Mouse (Mus musculus): ENCODE measurements around the gene Eif6. TPM values are rescaled to one million over a fixed set of nuclear protein-coding genes. Genes with fewer than 3 reads are reported as not detected.

Gene Eif6
- total and polyA plus RNA-seq, 2 experiments from 2014 or later: 96.9 to 102 TPM

DNA sequence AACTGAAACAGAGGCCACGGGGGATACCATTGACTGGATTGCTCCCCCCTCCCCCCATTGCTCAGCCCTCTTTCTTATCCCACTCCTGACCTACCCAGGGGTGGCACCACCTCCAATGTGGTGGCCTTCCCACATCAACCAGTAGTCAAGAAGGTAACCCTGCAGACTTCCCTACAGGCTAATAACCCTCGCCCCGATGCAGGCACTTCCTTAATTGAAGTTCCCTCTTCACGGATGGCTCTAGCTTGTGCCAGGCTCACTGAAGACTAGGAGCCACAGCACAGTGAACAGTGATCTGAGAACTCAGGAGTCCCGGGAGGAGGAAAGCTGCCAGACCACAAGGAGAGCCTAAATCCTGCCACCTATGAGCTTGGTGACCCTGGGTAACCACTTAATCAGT is 39.8 kb downstream of the Eif6 start:
- TF ChIP-seq EP300 (IDR thresholded peaks at IDR 0.05; ENCODE audit: low read depth) (no peak), CTCF (IDR thresholded peaks at IDR 0.05; ENCODE audit: low read depth) (no peak)
- no peak overlapping the region for H3K4me3 ChIP-seq (ENCODE audit: low read depth, low read length)
- H3K27ac ChIP-seq (ENCODE audit: low read depth): no peak overlapping the region
- no peak overlapping the region for H3K4me2 ChIP-seq (ENCODE audit: low read depth, low read length)
- H3K36me3 ChIP-seq (replicated peaks; ENCODE audit: control insufficient read depth, insufficient read depth, low read length): no peaks in the 10 kb centered on the region
- H3K9me3 ChIP-seq (replicated peaks; ENCODE audit: control insufficient read depth, low read length): no peaks in the 10 kb centered on the region
- H3K27me3 ChIP-seq (ENCODE audit: control insufficient read depth, insufficient read depth, low read length): no peaks in the 10 kb centered on the region
- 67% methylated on average over 5 of the region's 5 CpGs for WGBS
- no peak overlapping the region for H3K9ac ChIP-seq (replicated peaks; ENCODE audit: low read depth, low read length)
- no peaks in the 10 kb centered on the region for H3K4me1 ChIP-seq (ENCODE audit: control insufficient read depth, insufficient read depth)
- DNase-seq (ENCODE audit: low spot score) (no peak), ATAC-seq (ENCODE audit: insufficient read depth, low read depth) (no peak)

DNA sequence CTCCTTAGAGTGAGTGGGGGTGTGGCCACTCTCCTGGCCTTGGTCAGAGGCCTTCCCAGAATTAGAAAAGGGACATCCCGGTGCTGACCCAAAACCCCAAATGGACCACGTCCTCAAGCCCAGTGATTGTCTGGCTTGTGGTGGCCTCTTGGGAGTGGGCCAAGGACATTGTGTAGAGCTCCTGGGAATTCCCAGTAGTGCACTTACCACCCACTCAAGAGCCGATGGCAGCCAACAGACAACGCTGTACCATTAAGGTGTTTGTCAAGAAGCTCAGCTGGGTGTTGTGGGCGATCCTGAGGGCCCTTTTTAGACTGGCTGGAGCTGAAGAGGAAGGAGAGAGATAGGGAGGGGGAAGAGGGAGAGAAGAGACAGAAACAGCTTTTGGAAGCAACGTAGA is 42.2 kb downstream of the Eif6 start:
- WGBS: 51% methylated on average over 6 of the region's 6 CpGs
- no peak for TF ChIP-seq CTCF (IDR thresholded peaks at IDR 0.05; ENCODE audit: low read depth)
- no peak for TF ChIP-seq EP300 (IDR thresholded peaks at IDR 0.05; ENCODE audit: low read depth)
- H3K4me1 ChIP-seq (ENCODE audit: control insufficient read depth, insufficient read depth): no peaks in the 10 kb centered on the region
- no peak overlapping the region for H3K27ac ChIP-seq (ENCODE audit: low read depth)
- H3K36me3 ChIP-seq (replicated peaks; ENCODE audit: control insufficient read depth, insufficient read depth, low read length): no peaks in the 10 kb centered on the region
- no peak for ATAC-seq (ENCODE audit: insufficient read depth, low read depth)
- no peaks in the 10 kb centered on the region for H3K9me3 ChIP-seq (replicated peaks; ENCODE audit: control insufficient read depth, low read length)
- no peak overlapping the region for H3K9ac ChIP-seq (replicated peaks; ENCODE audit: low read depth, low read length)
- no peak overlapping the region for H3K4me2 ChIP-seq (ENCODE audit: low read depth, low read length)
- no peaks in the 10 kb centered on the region for H3K27me3 ChIP-seq (ENCODE audit: control insufficient read depth, insufficient read depth, low read length)
- DNase-seq (ENCODE audit: low spot score): no peak
- no peak overlapping the region for H3K4me3 ChIP-seq (ENCODE audit: low read depth, low read length)

DNA sequence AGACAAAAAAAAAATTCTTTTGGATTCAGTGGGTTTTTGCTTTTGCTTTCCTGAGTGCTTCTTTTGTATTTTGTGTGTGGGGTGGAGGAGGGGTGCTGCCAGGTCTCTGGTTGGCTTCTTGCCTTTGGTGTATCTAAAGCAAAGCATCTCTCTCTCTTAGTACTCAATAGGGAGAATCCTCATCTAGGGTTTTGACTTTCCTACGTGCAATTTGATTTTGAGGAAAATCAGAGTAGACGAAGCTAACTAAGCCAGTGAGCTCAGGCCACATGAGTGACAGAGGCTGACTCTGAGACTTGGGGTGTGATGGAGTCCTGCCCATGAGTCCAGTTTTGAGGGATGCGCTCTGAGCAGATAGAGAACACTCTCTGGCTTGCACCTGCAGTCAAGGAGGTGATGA is 47.2 kb downstream of the Eif6 start:
- TF ChIP-seq EP300 (IDR thresholded peaks at IDR 0.05; ENCODE audit: low read depth) (no peak), CTCF (IDR thresholded peaks at IDR 0.05; ENCODE audit: low read depth) (no peak)
- peaks cover 34% of the 10 kb centered on the region for H3K27me3 ChIP-seq (ENCODE audit: control insufficient read depth, insufficient read depth, low read length)
- no peaks in the 10 kb centered on the region for H3K9me3 ChIP-seq (replicated peaks; ENCODE audit: control insufficient read depth, low read length)
- H3K9ac ChIP-seq (replicated peaks; ENCODE audit: low read depth, low read length): no peak overlapping the region
- DNase-seq (ENCODE audit: low spot score) (no peak), ATAC-seq (ENCODE audit: insufficient read depth, low read depth) (no peak)
- H3K4me2 ChIP-seq (ENCODE audit: low read depth, low read length): no peak overlapping the region
- no peak overlapping the region for H3K4me3 ChIP-seq (ENCODE audit: low read depth, low read length)
- H3K27ac ChIP-seq (ENCODE audit: low read depth): no peak overlapping the region
- 74% methylated on average over 3 of the region's 3 CpGs for WGBS
- H3K4me1 ChIP-seq (ENCODE audit: control insufficient read depth, insufficient read depth): no peaks in the 10 kb centered on the region
- no peaks in the 10 kb centered on the region for H3K36me3 ChIP-seq (replicated peaks; ENCODE audit: control insufficient read depth, insufficient read depth, low read length)

DNA sequence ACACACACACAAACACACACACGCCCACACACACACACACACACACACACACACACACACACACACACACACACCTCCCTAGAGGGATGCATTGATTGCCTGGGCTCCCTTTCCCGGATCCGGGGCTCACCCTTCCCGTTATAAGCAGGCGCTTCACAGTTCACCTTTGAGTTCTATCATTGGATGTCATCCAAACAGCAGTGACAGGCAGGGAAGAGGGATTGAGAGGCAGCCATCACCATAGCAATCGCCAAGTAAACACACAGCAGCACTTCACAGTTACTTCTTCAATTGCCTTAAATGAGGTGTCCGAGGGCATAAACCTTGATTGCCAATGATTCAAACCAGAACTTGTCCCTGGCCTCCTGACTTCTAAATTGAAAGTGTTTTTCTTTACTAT is 47.7 kb downstream of the Eif6 start:
- ATAC-seq (ENCODE audit: insufficient read depth, low read depth) (no peak), DNase-seq (ENCODE audit: low spot score) (no peak)
- WGBS: 50% methylated on average over 7 of the region's 7 CpGs
- Histone ChIP-seq H3K9ac (replicated peaks; ENCODE audit: low read depth, low read length) (no peak overlapping the region), H3K9me3 (replicated peaks; ENCODE audit: control insufficient read depth, low read length) (no peaks in the 10 kb centered on the region), H3K4me1 (ENCODE audit: control insufficient read depth, insufficient read depth) (no peaks in the 10 kb centered on the region), H3K4me3 (ENCODE audit: low read depth, low read length) (no peak overlapping the region), H3K27ac (ENCODE audit: low read depth) (no peak overlapping the region), H3K4me2 (ENCODE audit: low read depth, low read length) (no peak overlapping the region), H3K27me3 (ENCODE audit: control insufficient read depth, insufficient read depth, low read length) (peaks cover 38% of the 10 kb centered on the region), H3K36me3 (replicated peaks; ENCODE audit: control insufficient read depth, insufficient read depth, low read length) (no peaks in the 10 kb centered on the region)
- TF ChIP-seq EP300 (IDR thresholded peaks at IDR 0.05; ENCODE audit: low read depth): no peak
- TF ChIP-seq CTCF (IDR thresholded peaks at IDR 0.05; ENCODE audit: low read depth): no peak

DNA sequence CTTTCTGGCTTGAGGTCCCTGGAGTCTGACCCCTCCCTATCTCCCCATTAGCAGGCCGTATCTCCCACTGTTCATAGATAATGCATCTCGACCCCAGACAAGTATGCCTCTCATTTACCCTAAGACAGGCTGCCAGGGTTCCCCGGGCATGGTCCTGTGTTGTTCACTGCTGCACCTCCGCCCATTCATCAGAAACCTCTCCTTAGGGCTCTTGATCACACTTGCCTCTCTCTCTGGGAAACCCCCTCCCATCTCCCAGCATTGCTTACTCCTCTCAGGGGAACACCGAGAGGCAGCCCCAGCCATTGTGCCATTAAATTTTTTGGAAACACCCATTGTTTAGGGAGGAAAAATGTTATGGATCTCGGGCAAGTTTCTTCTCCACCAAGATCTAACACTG is 48.7 kb downstream of the Eif6 start:
- Histone ChIP-seq H3K9me3 (replicated peaks; ENCODE audit: control insufficient read depth, low read length) (no peaks in the 10 kb centered on the region), H3K4me2 (ENCODE audit: low read depth, low read length) (no peak overlapping the region), H3K9ac (replicated peaks; ENCODE audit: low read depth, low read length) (no peak overlapping the region), H3K27me3 (ENCODE audit: control insufficient read depth, insufficient read depth, low read length) (peaks cover 49% of the 10 kb centered on the region), H3K4me3 (ENCODE audit: low read depth, low read length) (no peak overlapping the region), H3K36me3 (replicated peaks; ENCODE audit: control insufficient read depth, insufficient read depth, low read length) (no peaks in the 10 kb centered on the region), H3K27ac (ENCODE audit: low read depth) (no peak overlapping the region), H3K4me1 (ENCODE audit: control insufficient read depth, insufficient read depth) (no peaks in the 10 kb centered on the region)
- WGBS: 50% methylated on average over 6 of the region's 6 CpGs
- TF ChIP-seq CTCF (IDR thresholded peaks at IDR 0.05; ENCODE audit: low read depth) (no peak), EP300 (IDR thresholded peaks at IDR 0.05; ENCODE audit: low read depth) (no peak)
- DNase-seq (ENCODE audit: low spot score): no peak
- ATAC-seq (ENCODE audit: insufficient read depth, low read depth): no peak

DNA sequence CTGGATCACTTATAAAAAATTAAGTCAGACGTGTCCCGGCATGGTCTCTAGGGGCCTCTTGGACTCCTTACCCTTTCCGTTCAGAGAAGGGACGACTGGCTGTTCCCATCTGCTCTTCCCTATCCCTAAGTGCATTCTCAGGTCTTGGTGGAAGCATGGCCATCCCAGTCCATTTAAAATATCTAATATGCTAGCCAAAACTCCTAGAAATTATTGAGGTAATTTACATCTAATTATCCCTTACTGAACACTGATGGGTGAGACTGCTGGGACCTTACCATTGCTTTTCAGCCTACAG is 49.1 kb downstream of the Eif6 start:
- 74% methylated on average over 4 of the region's 4 CpGs for WGBS
- H3K9ac ChIP-seq (replicated peaks; ENCODE audit: low read depth, low read length): no peak overlapping the region
- no peak overlapping the region for H3K4me2 ChIP-seq (ENCODE audit: low read depth, low read length)
- DNase-seq (ENCODE audit: low spot score) (no peak), ATAC-seq (ENCODE audit: insufficient read depth, low read depth) (no peak)
- no peak overlapping the region for H3K27ac ChIP-seq (ENCODE audit: low read depth)
- TF ChIP-seq EP300 (IDR thresholded peaks at IDR 0.05; ENCODE audit: low read depth) (no peak), CTCF (IDR thresholded peaks at IDR 0.05; ENCODE audit: low read depth) (no peak)
- no peaks in the 10 kb centered on the region for H3K4me1 ChIP-seq (ENCODE audit: control insufficient read depth, insufficient read depth)
- no peaks in the 10 kb centered on the region for H3K9me3 ChIP-seq (replicated peaks; ENCODE audit: control insufficient read depth, low read length)
- peaks cover 52% of the 10 kb centered on the region for H3K27me3 ChIP-seq (ENCODE audit: control insufficient read depth, insufficient read depth, low read length)
- no peaks in the 10 kb centered on the region for H3K36me3 ChIP-seq (replicated peaks; ENCODE audit: control insufficient read depth, insufficient read depth, low read length)
- no peak overlapping the region for H3K4me3 ChIP-seq (ENCODE audit: low read depth, low read length)
